Comparison of ENCODE assay signal across 15 mouse cellular contexts in genomic region chr11:95812224-95812623, GRCm38 (mm10). TPM values are rescaled to one million over a fixed set of nuclear protein-coding genes. Genes with fewer than 3 reads are reported as not detected.
"Had no signal": no experiment of that assay in that cellular context is flagged by ENCODE, and none has a peak within 500 bp of the region (broad histone marks: within the 10 kb centered on the region; RNA-seq: fewer than 3 reads in every experiment).

No protein-coding gene starts in this region.

- H3K4me1 ChIP-seq: kidney, embryonic 15.5 days; limb, embryonic 12.5 days; neural tube, embryonic 15.5 days had no signal

- H3K36me3 ChIP-seq: kidney, embryonic 15.5 days; limb, embryonic 12.5 days; midbrain, embryonic 12.5 days; neural tube, embryonic 15.5 days had no signal

- H3K27ac ChIP-seq: kidney, embryonic 15.5 days; limb, embryonic 12.5 days; midbrain, embryonic 12.5 days; neural tube, embryonic 15.5 days had no signal

- H3K9me3 ChIP-seq: neural tube, embryonic 15.5 days had no signal

- H3K27me3 ChIP-seq: kidney, embryonic 15.5 days; limb, embryonic 12.5 days; midbrain, embryonic 12.5 days; neural tube, embryonic 15.5 days had no signal

- H3K9ac ChIP-seq: kidney, embryonic 15.5 days; limb, embryonic 12.5 days; midbrain, embryonic 12.5 days; neural tube, embryonic 15.5 days had no signal

- DNase-seq: kidney, adult 2 months; kidney, postnatal 14 days; lung, adult 2 months; lung, postnatal 4 days; right cerebral cortex, adult 18-20 months; right cerebral cortex, postnatal 25 days; thymus, postnatal 4 days had no signal

- H3K4me3 ChIP-seq: kidney, embryonic 15.5 days; limb, embryonic 12.5 days; midbrain, embryonic 12.5 days; myocyte; neural tube, embryonic 15.5 days had no signal

- H3K4me2 ChIP-seq: kidney, embryonic 15.5 days; limb, embryonic 12.5 days; midbrain, embryonic 12.5 days; neural tube, embryonic 15.5 days had no signal

- ATAC-seq: intestine, embryonic 16.5 days; lung, postnatal 0 days had no signal

RNA-seq across cellular contexts. Expression of gene Phospho1, which starts 12.1 kb away (rescaled TPM):
- polyA plus RNA-seq: kidney, embryonic 15.5 days; limb, embryonic 12.5 days; midbrain, embryonic 12.5 days; neural tube, embryonic 11.5 days had no signal
